Mouse (Mus musculus) adrenal gland, adult 2 months (tissue): Measurements from ENCODE around the gene Gm867. TPM values are rescaled to one million over a fixed set of nuclear protein-coding genes. Genes with fewer than 3 reads are reported as not detected.

Experiments
- DNase-seq: peaks from one replicate; pipeline ENCODE4 v3.0.0; 2021
- long read RNA-seq: library from polyadenylated mRNA; stranded (forward); transcript quantifications from one replicate; pipeline ENCODE4 v2.0.0, GENCODE M21; 2021
- polyA plus RNA-seq: library from polyadenylated mRNA; depleted of rRNA; stranded (reverse); fragments of >200 nt; gene quantifications from 2 replicates; pipeline ENCODE4 v1.2.3, GENCODE M21; 2012; rRNA removed
- total RNA-seq, 2 experiments: library from RNA; stranded (reverse); gene quantifications; 2 replicates each; pipeline ENCODE4 v1.2.3; 2021

Gene Gm867
- total RNA-seq (1 to 10 TPM; 2.2 to 4.0 TPM), polyA plus RNA-seq (0.93 and 1.9 TPM in 2 replicates)
- long read RNA-seq, partial matches to known transcripts, result 0 of 1 reads
- long read RNA-seq, other reads (novel, unspliced or antisense), result 1 of 1 reads

DNA sequence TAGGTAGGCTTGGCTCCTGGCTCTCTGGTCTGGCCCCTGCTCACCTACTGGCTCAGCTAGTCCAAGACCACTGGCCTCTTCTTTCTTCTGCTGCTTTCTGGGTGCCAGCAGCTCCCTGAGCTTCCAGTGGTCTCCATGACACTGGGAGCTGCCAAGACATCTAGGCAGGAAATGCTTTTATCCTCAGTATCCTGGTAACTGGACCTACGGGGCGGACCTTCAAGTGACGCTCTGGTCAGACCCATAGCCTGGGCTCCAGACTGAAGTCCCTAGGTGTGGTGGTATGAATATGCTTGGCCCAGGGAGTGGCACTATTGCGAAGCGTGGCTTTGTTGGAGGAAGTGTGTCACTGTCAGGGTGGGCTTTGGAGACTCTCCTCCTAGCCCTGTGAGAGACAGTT is at the start of gene Gm867:
Gene Gm867, minus strand, starts transcription at position 153 of the 400 bp plus-strand sequence.
- no peak for DNase-seq

GRCm38 (mm10) chr10:75979432-75979831 is 39.0 kb upstream of the Gm867 start:
- no peak for DNase-seq

DNA sequence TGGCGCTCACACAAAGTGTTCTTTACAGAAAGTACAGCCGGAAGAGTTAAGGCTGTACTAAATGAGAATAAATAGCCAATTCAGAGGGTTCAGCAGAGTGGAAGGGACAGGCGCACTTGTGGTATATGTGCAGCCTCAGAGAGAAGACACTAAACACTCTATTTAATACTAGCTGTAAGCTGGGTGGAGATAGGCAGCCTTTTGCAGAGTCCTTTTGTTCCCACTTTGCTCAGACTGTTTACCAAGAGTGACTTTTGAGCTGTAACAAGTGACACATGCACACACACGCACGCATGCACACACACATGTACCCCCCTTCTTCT is 38.3 kb upstream of the Gm867 start:
- no peak for DNase-seq

DNA sequence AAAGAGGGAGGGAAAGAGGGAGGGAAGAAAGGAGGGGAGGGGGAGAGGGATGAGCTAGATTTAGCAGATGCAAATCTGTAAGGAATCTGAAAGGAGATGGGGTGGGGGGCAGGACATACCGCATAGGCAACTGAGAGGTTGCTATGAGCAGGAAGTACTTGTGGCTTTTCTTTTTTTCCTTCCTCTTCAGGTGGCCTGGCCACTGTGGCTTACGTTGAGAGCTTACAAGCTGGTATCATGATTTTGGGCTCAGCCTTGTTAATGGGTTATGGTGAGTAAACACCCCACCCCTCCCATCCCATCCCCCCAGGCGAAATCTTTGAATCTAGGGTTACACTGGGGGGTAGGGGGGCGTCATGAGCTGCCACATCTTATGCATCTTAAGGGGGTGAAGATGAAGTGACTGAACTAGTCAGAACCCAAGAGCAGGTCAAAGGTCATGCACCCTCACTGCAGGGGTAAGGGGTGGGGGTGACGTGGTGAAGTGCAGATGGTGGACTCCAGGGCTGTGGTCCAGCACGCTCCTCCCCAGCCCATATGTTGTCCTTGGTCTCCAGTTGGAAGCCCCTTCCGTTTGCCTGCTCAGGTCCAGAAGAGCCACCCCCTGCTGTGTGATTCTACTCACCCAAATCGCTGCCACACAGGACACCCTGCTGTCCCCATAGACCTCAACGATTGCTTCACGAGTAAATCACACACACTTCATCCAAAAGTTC is 37.8 kb upstream of the Gm867 start:
- no peak for DNase-seq

GRCm38 (mm10) chr10:75975216-75975615 is 34.7 kb upstream of the Gm867 start:
- DNase-seq, result no peak

DNA sequence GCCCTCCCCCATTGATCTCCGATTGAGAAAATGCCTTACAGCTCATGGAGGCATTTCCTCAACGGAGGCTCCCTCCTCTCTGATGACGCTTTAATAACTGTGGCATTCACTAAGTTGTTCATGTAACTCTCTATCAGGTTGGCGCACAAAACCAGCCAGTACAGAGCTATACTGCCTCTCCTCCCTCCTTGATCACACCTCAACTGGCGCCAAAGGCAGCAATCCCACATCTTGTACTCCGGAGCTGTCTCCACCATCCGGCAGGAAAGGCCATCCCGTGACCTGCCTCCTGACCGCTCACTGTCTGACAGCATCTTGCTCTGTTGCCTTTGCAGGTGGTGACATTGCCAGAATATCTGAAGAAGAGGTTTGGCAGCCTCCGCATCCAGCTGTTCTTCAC is 33.4 kb upstream of the Gm867 start:
- no peak for DNase-seq

- DNase-seq, result no peak
These were observed 13.9 kb upstream of the Gm867 start, which contains the start of gene Gm5134 for GRCm38 (mm10) chr10:75954381-75954811. Gm5134 (plus strand) TSS chr10:75954514.

- DNase-seq, result peak; percentile 47
These were observed 11.1 kb upstream of the Gm867 start for GRCm38 (mm10) chr10:75951424-75952050.

GRCm38 (mm10) chr10:75950791-75951210 is 10.3 kb upstream of the Gm867 start:
- DNase-seq, result peak; percentile 44

DNA sequence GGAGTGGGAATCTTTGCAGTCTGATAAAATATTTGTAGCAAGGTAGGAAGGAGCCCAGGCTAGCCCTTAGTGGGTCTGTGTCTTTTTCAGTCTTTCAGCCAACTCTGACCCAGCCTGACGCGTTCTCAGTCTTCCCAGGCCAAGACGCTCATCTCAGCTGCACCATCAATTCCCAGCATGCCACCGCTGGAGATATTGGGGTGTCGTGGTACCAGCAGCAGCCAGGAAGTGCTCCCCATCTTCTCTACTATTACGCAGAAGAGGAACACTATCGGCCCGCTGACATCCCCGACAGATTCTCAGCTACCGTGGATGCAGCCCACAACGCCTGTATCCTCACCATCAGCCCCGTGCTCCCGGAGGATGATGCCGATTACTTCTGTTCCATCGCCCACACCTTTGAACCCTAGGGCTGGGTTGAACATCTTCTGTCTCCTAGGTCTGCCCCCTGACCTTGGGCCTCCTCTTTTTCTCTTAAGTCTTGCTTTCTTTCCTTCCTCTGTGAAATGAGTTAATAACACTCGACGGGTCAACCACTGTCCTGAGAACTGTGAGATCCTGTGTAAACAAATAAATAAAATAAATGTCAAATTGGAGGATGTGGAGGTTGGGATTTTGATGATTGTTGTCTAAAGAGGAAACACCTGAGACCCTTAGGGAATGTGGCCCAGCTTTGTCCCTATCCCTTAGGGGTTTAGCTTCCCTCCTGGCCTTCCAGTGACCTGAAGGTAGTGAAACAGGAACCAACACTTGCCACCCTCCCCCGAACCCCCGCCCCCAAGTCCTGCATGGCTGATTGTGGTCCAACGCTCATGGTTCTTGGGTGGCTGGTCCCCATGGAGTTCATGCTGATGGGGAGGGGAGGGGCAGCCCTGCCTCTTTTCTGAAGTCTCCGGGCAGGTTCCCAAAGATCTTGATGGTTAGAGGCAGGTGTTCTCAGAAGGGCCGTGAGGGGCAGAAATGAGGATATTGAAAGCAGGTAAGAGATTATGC is 8.9 kb upstream of the Gm867 start:
- no peak for DNase-seq

DNA sequence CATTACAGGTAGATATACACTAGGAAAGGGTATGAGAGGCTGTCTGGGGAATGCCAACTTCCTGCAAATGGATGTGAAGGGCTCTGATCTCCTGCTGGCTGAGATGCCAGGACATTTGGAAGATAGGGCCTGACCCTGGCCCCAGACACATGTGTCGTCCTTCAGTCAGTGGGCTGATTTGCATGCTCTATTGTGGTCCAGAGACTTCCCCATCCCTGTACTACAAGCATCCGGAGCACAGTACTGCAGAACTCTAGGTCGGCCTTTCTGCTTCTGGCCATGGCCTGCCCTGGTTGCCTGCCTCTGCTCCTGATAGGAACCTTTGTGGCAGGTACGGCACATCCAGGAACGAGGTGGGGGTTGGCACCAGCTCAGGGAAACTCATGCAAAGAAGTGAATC is 7.6 kb upstream of the Gm867 start:
- no peak for DNase-seq

DNA sequence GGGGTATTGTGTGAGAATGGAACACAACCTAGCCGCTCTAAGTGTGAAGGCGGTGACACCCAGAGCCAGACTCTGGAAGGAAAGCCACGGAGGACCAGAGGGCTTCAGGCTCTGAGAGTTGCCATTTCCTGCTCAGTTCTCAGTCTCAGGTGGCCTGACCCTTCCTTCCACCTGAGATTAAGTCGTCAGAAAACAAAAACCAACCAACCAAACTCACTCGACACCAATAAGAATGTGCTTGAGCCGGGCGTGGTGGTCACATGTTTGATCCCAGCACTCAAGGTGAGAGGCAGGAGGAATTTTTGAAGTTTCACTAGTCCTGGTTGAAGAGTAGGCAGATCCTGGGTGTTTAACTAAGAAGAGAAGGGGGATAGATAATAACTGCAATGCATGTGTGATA is 5.4 kb upstream of the Gm867 start:
- no peak for DNase-seq

GRCm38 (mm10) chr10:75945213-75945612 is 4.7 kb upstream of the Gm867 start:
- no peak for DNase-seq

- peak; percentile 60 for DNase-seq
These were observed 3.7 kb upstream of the Gm867 start for GRCm38 (mm10) chr10:75944066-75944772.

DNA sequence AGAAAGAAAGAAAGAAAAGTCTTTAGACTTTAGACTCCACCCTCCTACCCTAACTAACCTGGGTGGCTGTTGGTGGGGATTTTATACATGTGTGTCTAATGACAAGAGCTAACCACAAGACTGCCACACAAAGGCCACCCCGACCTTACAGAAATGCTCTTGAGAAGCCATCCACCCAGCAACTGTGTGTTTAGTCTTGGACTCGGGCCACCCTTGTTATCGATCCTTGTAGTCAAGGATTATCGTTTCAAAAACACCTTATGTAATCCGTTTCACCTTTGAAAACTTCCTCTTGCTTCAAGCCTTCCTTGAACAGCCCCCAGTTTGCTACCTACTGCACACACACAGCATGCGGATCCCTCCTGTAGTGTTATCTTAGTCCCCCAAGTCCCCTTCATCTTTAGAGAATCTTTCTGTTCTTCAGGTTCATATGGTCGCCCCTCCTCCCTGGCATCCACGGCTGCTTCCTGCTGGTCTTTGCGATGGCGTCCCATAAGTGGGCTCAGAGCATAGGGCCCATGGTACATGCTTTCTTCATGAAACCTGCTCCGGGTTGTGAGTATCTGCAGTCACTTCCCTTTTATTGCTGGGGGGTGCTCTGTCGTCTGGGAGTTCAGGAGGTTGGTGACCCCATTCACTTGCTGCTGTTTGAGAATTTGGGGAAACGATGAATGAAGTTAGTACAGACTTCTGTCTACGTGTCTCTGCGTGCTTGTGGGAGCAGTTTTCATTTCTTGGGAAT is 2.4 kb upstream of the Gm867 start, which contains the start of gene Vpreb3:
Gene Vpreb3, plus strand, starts transcription at position 322 of the 742 bp plus-strand sequence.
- no peak for DNase-seq

DNA sequence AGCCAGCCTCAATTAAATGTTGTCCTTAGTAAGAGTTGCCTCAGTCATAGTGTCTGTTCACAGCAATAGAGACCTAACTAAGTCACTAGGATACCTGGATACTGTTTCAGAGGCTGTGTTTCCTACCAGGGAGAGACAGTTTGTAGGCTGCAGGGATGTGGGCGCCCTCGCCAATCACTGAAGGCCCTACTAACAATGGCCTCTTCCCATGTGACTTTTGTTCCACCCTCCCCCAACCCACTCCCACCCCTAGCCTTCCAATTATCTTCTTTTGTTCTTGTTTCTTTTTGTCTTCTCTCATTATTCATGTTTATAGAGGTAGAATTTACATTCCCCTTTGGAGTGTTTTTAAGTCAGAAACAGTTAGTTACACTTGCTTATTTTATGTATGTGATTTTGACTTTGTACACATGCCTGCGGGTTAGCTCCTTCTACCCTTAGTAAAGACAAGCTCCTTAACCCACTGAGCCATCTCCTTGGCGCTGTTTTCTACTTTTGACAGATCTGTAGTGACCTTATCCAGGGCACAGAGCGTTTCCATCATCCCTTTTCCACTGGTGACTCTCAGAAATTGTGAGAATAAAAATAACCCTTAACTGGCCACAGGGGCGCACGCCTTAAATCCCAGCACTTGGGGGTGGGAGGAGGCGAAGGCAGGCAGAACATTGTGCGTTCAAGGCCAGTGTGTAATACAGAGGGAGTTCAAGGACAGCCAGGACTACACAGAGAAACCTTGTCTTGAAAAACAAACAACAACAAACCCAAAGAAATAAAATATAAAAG is 761 bp upstream of the Gm867 start:
- DNase-seq, result no peak

GRCm38 (mm10) chr10:75939481-75940234 is 814 bp downstream of the Gm867 start:
- peak; percentile 59 for DNase-seq

GRCm38 (mm10) chr10:75937851-75938643 is 2.4 kb downstream of the Gm867 start:
- peak; percentile 81 for DNase-seq
